Mouse (Mus musculus) intestine, embryonic 16.5 days (tissue): ENCODE measurements around the gene Meis2. TPM values are rescaled to one million over a fixed set of nuclear protein-coding genes. Genes with fewer than 3 reads are reported as not detected.

ENCODE experiments used
- ATAC-seq: fragments of 200-750 bp; cut with Nextera tagmentation; 2 replicates; pipeline ENCODE4 v1.8.0; 2017; ENCODE audit warnings: moderate TSS enrichment, moderate library complexity
- H3K27ac ChIP-seq: fragments of 300-500 bp; sonication (generic); 2 replicates; pipeline ENCODE4 v1.5.1; 2014; ENCODE audit warnings: mild to moderate bottlenecking, low read length
- H3K27me3 ChIP-seq: fragments of 300-500 bp; sonication (generic); replicated peaks from 2 replicates; pipeline ENCODE4 v1.6.1; 2014; ENCODE audit warnings: low read length, control low read depth, mixed read lengths; ENCODE audit not compliant: control insufficient read depth, insufficient read depth
- H3K36me3 ChIP-seq: fragments of 300-500 bp; sonication (generic); 2 replicates; pipeline ENCODE4 v1.6.1; 2014; ENCODE audit warnings: low read length, control low read depth; ENCODE audit not compliant: control insufficient read depth, insufficient read depth
- H3K4me1 ChIP-seq: fragments of 300-500 bp; sonication (generic); 2 replicates; pipeline ENCODE4 v1.6.1; 2014; ENCODE audit warnings: low read length, control low read depth, mixed read lengths; ENCODE audit not compliant: control insufficient read depth, insufficient read depth
- H3K4me2 ChIP-seq: fragments of 300-500 bp; sonication (generic); 2 replicates; pipeline ENCODE4 v1.6.1; 2014; ENCODE audit warnings: low read depth, low read length, control low read depth
- H3K4me3 ChIP-seq: fragments of 300-500 bp; sonication (generic); 2 replicates; pipeline ENCODE4 v1.5.1; 2014; ENCODE audit warnings: mild to moderate bottlenecking, low read length
- H3K9ac ChIP-seq: fragments of 300-500 bp; sonication (generic); 2 replicates; pipeline ENCODE4 v1.6.1; 2014; ENCODE audit warnings: low read depth, low read length
- H3K9me3 ChIP-seq: fragments of 300-500 bp; sonication (generic); 2 replicates; pipeline ENCODE4 v1.6.1; 2016; ENCODE audit warnings: low read length, control low read depth; ENCODE audit not compliant: control insufficient read depth
- WGBS: fragments of 180-500 bp; shearing (Covaris S2); extraction: QIAGEN DNeasy Blood & Tissue Kit; methylation state at CpG from one replicate; pipeline ENCODE4 v1.1.7; 2014; 5-methylcytosine and 5-hydroxymethylcytosine counted together
- polyA plus RNA-seq: library from polyadenylated mRNA; unstranded; fragments of >200 nt; fragmentation: Nextera tagmentation; extraction: Ambion mirVana; gene quantifications from 2 replicates; pipeline ENCODE4 v1.2.1, GENCODE M21; 2015

Meis2 gene
- polyA plus RNA-seq, 1 experiment from 2014 or later: 26.8 TPM

- H3K4me3 ChIP-seq: no peak overlapping the region
- WGBS: 60% methylated on average over 8 of the region's 8 CpGs
- no peak overlapping the region for H3K4me2 ChIP-seq
- H3K36me3 ChIP-seq: no peaks in the 10 kb centered on the region
- peak; percentile 40 for ATAC-seq
- 0 out of 2 replicates have a peak, but pooled peaks cover 2% of the 10 kb centered on the region for H3K27me3 ChIP-seq
- no peaks in the 10 kb centered on the region for H3K9me3 ChIP-seq
- no peaks in the 10 kb centered on the region for H3K4me1 ChIP-seq
- H3K9ac ChIP-seq: no peak overlapping the region
- H3K27ac ChIP-seq: no peak overlapping the region
These were observed 126.6 kb downstream of the Meis2 start for GRCm38 (mm10) chr2:115938926-115939563.

- WGBS: 68% methylated on average over 3 of the region's 3 CpGs
- no peak overlapping the region for H3K4me2 ChIP-seq
- no peaks in the 10 kb centered on the region for H3K36me3 ChIP-seq
- H3K9ac ChIP-seq: no peak overlapping the region
- H3K4me1 ChIP-seq: no peaks in the 10 kb centered on the region
- H3K9me3 ChIP-seq: no peaks in the 10 kb centered on the region
- no peak overlapping the region for H3K27ac ChIP-seq
- ATAC-seq: no peak
- 0 out of 2 replicates have a peak, but pooled peaks cover 2% of the 10 kb centered on the region for H3K27me3 ChIP-seq
- H3K4me3 ChIP-seq: no peak overlapping the region
These were observed 127.3 kb downstream of the Meis2 start for GRCm38 (mm10) chr2:115938296-115938695.

GRCm38 (mm10) chr2:115937896-115938295 lies 127.7 kb downstream of the Meis2 start:
- H3K36me3 ChIP-seq: no peaks in the 10 kb centered on the region
- H3K4me3 ChIP-seq: no peak overlapping the region
- H3K4me2 ChIP-seq: no peak overlapping the region
- no peak overlapping the region for H3K9ac ChIP-seq
- ATAC-seq: no peak
- H3K9me3 ChIP-seq: no peaks in the 10 kb centered on the region
- no peaks in the 10 kb centered on the region for H3K4me1 ChIP-seq
- 0 out of 2 replicates have a peak, but pooled peaks cover 2% of the 10 kb centered on the region for H3K27me3 ChIP-seq
- WGBS: 83% methylated on average over 1 of the region's 1 CpGs
- no peak overlapping the region for H3K27ac ChIP-seq

- Histone ChIP-seq H3K9ac (no peak overlapping the region), H3K4me1 (no peaks in the 10 kb centered on the region), H3K36me3 (no peaks in the 10 kb centered on the region), H3K27ac (no peak overlapping the region), H3K27me3 (0 out of 2 replicates have a peak, but pooled peaks cover 2% of the 10 kb centered on the region), H3K4me3 (no peak overlapping the region), H3K9me3 (no peaks in the 10 kb centered on the region), H3K4me2 (no peak overlapping the region)
- 79% methylated on average over 9 of the region's 9 CpGs for WGBS
- no peak for ATAC-seq
These were observed 128.9 kb downstream of the Meis2 start for GRCm38 (mm10) chr2:115936786-115937185.

GRCm38 (mm10) chr2:115934299-115934698 lies 131.3 kb downstream of the Meis2 start:
- no peak overlapping the region for H3K4me2 ChIP-seq
- H3K36me3 ChIP-seq: no peaks in the 10 kb centered on the region
- no peak for ATAC-seq
- no peak overlapping the region for H3K4me3 ChIP-seq
- H3K9ac ChIP-seq: no peak overlapping the region
- no peak overlapping the region for H3K27ac ChIP-seq
- H3K4me1 ChIP-seq: no peaks in the 10 kb centered on the region
- H3K9me3 ChIP-seq: no peaks in the 10 kb centered on the region
- WGBS: 85% methylated on average over 2 of the region's 2 CpGs
- 0 out of 2 replicates have a peak, but pooled peaks cover 2% of the 10 kb centered on the region for H3K27me3 ChIP-seq

- no peak overlapping the region for H3K9ac ChIP-seq
- 45% methylated on average over 2 of the region's 2 CpGs for WGBS
- no peaks in the 10 kb centered on the region for H3K9me3 ChIP-seq
- H3K27me3 ChIP-seq: 0 out of 2 replicates have a peak, but pooled peaks cover 2% of the 10 kb centered on the region
- H3K4me3 ChIP-seq: no peak overlapping the region
- H3K27ac ChIP-seq: no peak overlapping the region
- ATAC-seq: no peak
- no peaks in the 10 kb centered on the region for H3K4me1 ChIP-seq
- no peaks in the 10 kb centered on the region for H3K36me3 ChIP-seq
- no peak overlapping the region for H3K4me2 ChIP-seq
These were observed 132.4 kb downstream of the Meis2 start for GRCm38 (mm10) chr2:115933259-115933658.

- no peaks in the 10 kb centered on the region for H3K27me3 ChIP-seq
- H3K9me3 ChIP-seq: no peaks in the 10 kb centered on the region
- no peaks in the 10 kb centered on the region for H3K4me1 ChIP-seq
- no peaks in the 10 kb centered on the region for H3K36me3 ChIP-seq
- no peak overlapping the region for H3K4me2 ChIP-seq
- WGBS: 64% methylated on average over 3 of the region's 3 CpGs
- no peak overlapping the region for H3K4me3 ChIP-seq
- no peak overlapping the region for H3K9ac ChIP-seq
- ATAC-seq: no peak
- H3K27ac ChIP-seq: no peak overlapping the region
These were observed 139.9 kb downstream of the Meis2 start for GRCm38 (mm10) chr2:115925744-115926143.

- no peak overlapping the region for H3K27ac ChIP-seq
- 65% methylated on average over 6 of the region's 6 CpGs for WGBS
- H3K4me1 ChIP-seq: no peaks in the 10 kb centered on the region
These were observed 141.2 kb downstream of the Meis2 start for GRCm38 (mm10) chr2:115924472-115924871.

GRCm38 (mm10) chr2:115923247-115923646 lies 142.4 kb downstream of the Meis2 start:
- no peaks in the 10 kb centered on the region for H3K27me3 ChIP-seq
- WGBS: 47% methylated on average over 6 of the region's 6 CpGs
- no peaks in the 10 kb centered on the region for H3K9me3 ChIP-seq
- H3K36me3 ChIP-seq: no peaks in the 10 kb centered on the region
- H3K27ac ChIP-seq: no peak overlapping the region
- ATAC-seq: no peak
- no peak overlapping the region for H3K9ac ChIP-seq
- H3K4me3 ChIP-seq: no peak overlapping the region
- H3K4me2 ChIP-seq: no peak overlapping the region
- no peaks in the 10 kb centered on the region for H3K4me1 ChIP-seq

More at GRCm38 (mm10) chr2:115924472-115924871, 141.2 kb downstream of the Meis2 start:
- Histone ChIP-seq H3K9me3 (no peaks in the 10 kb centered on the region), H3K4me3 (no peak overlapping the region), H3K36me3 (no peaks in the 10 kb centered on the region), H3K4me2 (no peak overlapping the region), H3K9ac (no peak overlapping the region), H3K27me3 (no peaks in the 10 kb centered on the region)
- ATAC-seq: no peak

- H3K36me3 ChIP-seq: no peaks in the 10 kb centered on the region
- H3K27me3 ChIP-seq: no peaks in the 10 kb centered on the region
- no peaks in the 10 kb centered on the region for H3K4me1 ChIP-seq
- WGBS: 76% methylated on average over 9 of the region's 9 CpGs
- H3K9me3 ChIP-seq: no peaks in the 10 kb centered on the region
- no peak overlapping the region for H3K4me3 ChIP-seq
- H3K9ac ChIP-seq: no peak overlapping the region
- no peak overlapping the region for H3K27ac ChIP-seq
- no peak overlapping the region for H3K4me2 ChIP-seq
- peak; percentile 23; the same call in 1 of the 2 replicates for ATAC-seq
These were observed 144.0 kb downstream of the Meis2 start for GRCm38 (mm10) chr2:115921687-115922086.
